Mouse (Mus musculus): ENCODE measurements at regions not wholly inside any gene's neighbourhood (a gene's known extent, or its start where the extent isn't known, plus 50 kb on each side); places are given as distances from the start of the nearest gene placed in this dataset.

GRCm38 (mm10) chr2:124952212-124952611 lies 115.7 kb upstream of the Slc24a5 start:
- DNase-seq (ENCODE audit: low spot score) = no peak

DNA sequence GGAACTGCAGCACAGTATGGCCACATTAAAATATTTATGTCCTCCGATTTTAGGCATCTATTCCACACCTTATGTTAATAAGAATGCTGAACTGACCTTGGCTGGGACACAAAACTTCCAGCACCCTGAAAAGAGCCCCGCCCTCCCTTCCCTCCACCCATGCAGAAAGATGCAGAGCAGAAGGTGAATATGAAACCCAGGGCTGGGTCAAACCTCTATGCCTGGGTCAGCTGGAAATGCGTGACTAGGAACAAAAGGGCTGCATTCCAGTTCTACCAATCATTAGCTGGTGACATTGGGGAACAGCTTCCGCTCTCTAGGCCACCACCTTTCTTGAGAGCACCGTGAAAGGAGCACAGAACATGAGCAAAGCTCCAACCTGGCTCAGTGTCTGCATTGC lies 114.9 kb upstream of the Slc24a5 start:
- no peak for DNase-seq (ENCODE audit: low spot score)

DNA sequence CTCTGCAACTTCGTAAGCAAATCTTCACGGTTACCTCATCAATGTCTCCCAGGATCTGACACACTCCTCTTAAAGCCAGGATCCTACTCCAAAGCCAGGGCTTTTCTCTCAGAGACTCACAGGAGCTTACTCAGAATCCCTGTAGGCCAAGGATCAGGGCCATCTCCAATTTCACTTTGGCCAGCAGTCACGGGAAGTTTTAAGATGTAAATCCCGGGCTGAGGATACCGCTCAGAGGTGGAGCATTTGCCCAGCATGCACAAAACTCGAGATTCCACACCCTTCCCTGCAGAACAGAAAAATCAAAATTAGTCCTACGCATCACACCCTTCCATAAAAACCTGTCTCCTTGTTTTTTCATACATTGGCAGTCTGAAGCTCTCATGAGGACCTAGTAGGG lies 112.1 kb upstream of the Slc24a5 start:
- no peak for DNase-seq (ENCODE audit: low spot score)

GRCm38 (mm10) chr2:124959431-124959830 lies 108.5 kb upstream of the Slc24a5 start:
- no peak for DNase-seq (ENCODE audit: low spot score)

DNA sequence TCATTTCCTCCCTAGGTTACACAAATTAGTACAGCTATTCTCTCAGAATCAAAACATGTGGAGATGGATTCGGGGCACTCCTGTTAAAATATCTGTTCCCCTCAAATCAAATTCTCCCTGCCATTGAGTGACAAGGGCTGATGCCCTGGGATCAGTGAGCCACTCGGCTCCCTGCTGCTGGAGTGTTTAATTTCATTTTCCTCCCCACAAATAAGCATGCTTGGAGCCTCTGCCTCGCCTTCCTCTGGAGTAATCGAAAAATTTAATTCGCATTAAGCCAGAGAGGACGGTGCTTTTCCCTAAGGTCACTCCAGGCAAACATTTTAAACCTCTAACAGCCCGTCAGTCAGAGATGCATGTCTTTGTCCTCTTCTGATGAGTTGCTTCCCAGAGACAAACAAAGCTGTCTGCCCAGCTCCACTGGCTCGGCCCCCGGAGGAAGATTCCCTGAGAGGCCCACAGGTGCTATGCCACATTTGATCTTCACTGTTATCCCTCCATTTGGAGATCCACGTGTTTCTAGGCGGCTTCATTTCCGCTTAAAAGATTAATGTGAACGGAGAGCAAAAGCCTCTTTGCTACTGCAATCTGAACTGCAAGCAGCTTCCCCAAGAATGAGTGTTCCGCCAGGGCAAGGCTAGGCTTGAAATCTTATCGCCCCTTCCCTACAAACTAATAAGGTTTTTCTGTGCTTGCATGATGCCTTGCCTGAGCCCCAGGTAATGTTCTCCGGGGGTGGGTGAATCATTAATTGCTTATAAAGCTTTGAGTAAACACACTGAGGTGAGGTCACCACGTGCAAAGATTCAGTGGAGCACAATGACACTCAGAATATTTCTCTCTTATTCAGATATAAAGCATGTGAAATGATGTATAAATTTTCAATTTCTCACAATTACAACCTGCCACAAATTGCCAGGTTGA lies 95.8 kb upstream of the Slc24a5 start:
- DNase-seq (ENCODE audit: low spot score) = no peak

GRCm38 (mm10) chr2:124975106-124975505 lies 92.8 kb upstream of the Slc24a5 start:
- no peak for DNase-seq (ENCODE audit: low spot score)

GRCm38 (mm10) chr2:124990976-124991375 lies 76.9 kb upstream of the Slc24a5 start:
- no peak for DNase-seq (ENCODE audit: low spot score)

DNA sequence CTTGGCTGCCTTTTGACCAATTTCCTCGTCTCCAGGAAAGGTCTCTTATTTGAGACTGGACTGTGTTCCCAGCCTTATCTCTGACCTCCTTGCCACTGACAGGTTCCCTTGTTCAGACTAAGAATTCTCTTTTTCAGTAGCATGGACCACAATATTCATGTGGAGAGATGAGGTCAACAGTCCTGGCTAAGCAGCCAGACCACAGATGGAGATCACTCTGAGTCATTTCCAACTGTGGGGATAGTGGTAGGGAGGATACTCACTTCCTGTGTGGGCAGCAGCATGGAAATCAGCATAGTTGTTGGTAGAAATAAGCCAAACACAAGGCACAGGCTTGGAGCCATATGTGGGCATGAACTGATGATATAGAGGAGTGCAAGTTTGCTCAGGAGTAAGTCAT lies 52.9 kb upstream of the Slc24a5 start:
- DNase-seq (ENCODE audit: low spot score) = no peak

DNA sequence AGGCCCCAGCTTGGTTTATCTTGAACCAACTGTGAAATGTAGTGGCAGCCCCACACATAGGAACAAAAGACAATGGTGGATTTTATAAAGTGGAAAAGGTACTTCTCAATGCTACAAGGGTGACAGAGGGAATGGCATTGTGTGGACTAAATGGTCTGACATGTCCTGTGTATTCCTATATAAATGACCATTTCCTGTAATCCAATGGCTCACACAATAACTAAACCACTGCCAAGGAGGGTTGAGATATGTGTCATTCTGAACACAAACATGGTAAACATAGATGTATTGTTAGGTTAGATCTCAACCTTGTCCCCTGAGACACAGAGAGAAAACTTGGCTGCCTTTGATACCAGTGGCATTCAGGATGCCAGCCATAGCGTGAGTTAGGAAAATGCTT lies 51.0 kb upstream of the Slc24a5 start:
- DNase-seq (ENCODE audit: low spot score) = no peak
